Mouse (Mus musculus) embryonic facial prominence, embryonic 15.5 days (tissue): ENCODE measurements around the gene Magix. TPM values are rescaled to one million over a fixed set of nuclear protein-coding genes. Genes with fewer than 3 reads are reported as not detected.

Experiments
- ATAC-seq: fragments of 200-750 bp; cut with Nextera tagmentation; 2 replicates; pipeline ENCODE4 v1.8.0; 2017; ENCODE audit warnings: low read depth, moderate TSS enrichment; ENCODE audit not compliant: insufficient number of reproducible peaks, low FRiP score, low TSS enrichment
- H3K27ac ChIP-seq: fragments of 300-500 bp; sonication (generic); replicated peaks from 2 replicates; pipeline ENCODE4 v1.5.1; 2015; ENCODE audit warnings: mild to moderate bottlenecking, inconsistent platforms
- H3K27me3 ChIP-seq: fragments of 300-500 bp; sonication (generic); 2 replicates; pipeline ENCODE4 v1.6.1; 2015; ENCODE audit warnings: inconsistent platforms
- H3K36me3 ChIP-seq: fragments of 300-500 bp; sonication (generic); 2 replicates; pipeline ENCODE4 v1.6.1; 2015; ENCODE audit warnings: mild to moderate bottlenecking, inconsistent platforms
- H3K4me1 ChIP-seq: fragments of 300-500 bp; sonication (generic); 2 replicates; pipeline ENCODE4 v1.6.1; 2015; ENCODE audit warnings: inconsistent platforms
- H3K4me2 ChIP-seq: fragments of 300-500 bp; sonication (generic); replicated peaks from 2 replicates; pipeline ENCODE4 v1.6.1; 2015; ENCODE audit warnings: mild to moderate bottlenecking, inconsistent platforms
- H3K4me3 ChIP-seq: fragments of 300-500 bp; sonication (generic); replicated peaks from 2 replicates; pipeline ENCODE4 v1.5.1; 2015; ENCODE audit warnings: mild to moderate bottlenecking, inconsistent platforms
- H3K9ac ChIP-seq: fragments of 300-500 bp; sonication (generic); 2 replicates; pipeline ENCODE4 v1.6.1; 2015; ENCODE audit warnings: inconsistent platforms
- H3K9me3 ChIP-seq: fragments of 300-500 bp; sonication (generic); replicated peaks from 2 replicates; pipeline ENCODE4 v1.6.1; 2016; ENCODE audit warnings: inconsistent platforms
- WGBS: fragments of 180-500 bp; shearing (Covaris S2); methylation state at CpG from one replicate; pipeline ENCODE4 v1.1.7; 2015; 5-methylcytosine and 5-hydroxymethylcytosine counted together
- polyA plus RNA-seq: library from polyadenylated mRNA; unstranded; fragments of >200 nt; fragmentation: Nextera tagmentation; extraction: Ambion mirVana; gene quantifications from 2 replicates; pipeline ENCODE4 v1.2.1, GENCODE M21; 2015

Magix gene
- polyA plus RNA-seq, 1 experiment from 2014 or later, result 0.48 TPM

DNA sequence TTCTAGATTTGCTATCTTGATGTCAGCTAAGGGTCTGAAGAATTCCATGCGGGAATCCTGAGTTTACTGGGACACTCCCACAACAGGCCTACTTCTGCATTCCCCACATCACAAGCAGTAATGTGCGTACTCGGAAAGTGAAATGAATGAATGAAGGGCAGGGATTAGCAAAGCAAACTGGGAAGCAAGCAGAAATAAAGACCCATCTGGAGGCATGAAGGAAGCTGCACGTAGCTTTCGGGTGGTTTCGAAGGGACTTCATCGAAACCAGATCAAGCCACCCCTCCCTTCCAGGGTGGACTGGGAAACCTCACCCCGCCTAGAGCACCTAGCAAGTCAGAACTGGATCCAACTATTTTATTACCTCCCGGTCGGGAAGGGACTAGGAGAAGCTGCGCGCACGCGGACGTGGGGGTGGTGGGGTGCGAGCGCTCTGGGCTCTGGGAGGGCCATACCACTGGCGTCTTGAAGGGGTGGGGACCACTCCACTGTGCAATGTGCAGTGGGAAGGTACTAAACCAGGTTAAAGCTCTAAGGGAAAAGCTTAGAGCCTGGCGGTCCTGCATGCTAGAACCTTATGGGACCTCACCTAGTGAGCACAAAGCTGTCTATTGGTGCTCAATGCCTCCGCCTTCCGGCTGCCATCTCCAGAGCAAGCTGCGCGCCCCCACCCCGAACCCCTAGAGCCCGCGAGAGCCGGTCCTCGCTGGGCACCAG is 6.6 kb downstream of the Magix start:
- Histone ChIP-seq H3K4me3 (peak overlapping the region; percentile 34), H3K9me3 (no peaks in the 10 kb centered on the region), H3K27ac (peak overlapping the region; percentile 80), H3K4me1 (0 out of 2 replicates have a peak, but pooled peaks cover 7% of the 10 kb centered on the region), H3K27me3 (no peaks in the 10 kb centered on the region), H3K9ac (no peak overlapping the region), H3K4me2 (peak overlapping the region; percentile 48), H3K36me3 (no peaks in the 10 kb centered on the region)
- 24% methylated on average over 28 of the region's 28 CpGs for WGBS
- peak; percentile 9; the same call in 1 of the 2 replicates for ATAC-seq

DNA sequence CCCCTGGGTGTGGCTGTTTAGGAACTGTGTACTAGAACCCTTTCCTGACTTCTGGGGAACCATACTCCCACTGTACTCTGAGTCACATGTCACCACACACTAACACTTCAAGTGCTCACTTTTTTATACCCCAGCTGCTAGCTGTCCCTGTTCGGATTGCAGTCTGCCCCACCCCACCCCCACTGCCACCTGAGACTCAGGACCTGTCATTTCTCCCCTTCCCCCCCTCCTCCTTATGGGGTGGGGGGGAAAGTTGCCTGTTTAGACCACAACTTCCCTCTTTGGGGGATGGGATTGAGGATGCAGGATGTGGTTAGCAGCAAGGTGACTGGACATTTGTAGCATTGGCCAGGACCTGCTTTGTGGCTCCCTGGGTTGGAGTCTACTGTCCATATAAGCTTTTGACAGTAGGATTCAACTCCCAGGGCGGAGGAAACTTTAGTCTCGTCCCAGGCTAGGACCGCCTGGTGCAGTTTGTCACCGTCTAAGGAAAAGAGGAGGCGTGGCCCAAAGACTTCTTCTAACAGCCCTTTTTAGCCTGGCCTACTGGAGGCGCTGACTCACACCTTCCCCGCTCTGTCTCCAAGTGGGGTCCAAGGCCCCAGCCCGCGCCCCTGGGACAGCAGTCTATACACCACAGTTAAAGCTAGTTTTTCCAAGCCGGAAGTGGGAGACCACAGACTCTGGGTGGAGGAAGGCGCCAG is 7.3 kb downstream of the Magix start:
- WGBS, result 34% methylated on average over 12 of the region's 12 CpGs
- H3K27me3 ChIP-seq, result no peaks in the 10 kb centered on the region
- H3K9ac ChIP-seq, result no peak overlapping the region
- no peak overlapping the region for H3K4me3 ChIP-seq
- H3K36me3 ChIP-seq, result peaks cover 5% of the 10 kb centered on the region; the same call in 1 of the 2 replicates
- H3K9me3 ChIP-seq, result no peaks in the 10 kb centered on the region
- ATAC-seq, result peak; percentile 34; the same call in 1 of the 2 replicates
- H3K4me2 ChIP-seq, result peak overlapping the region; percentile 48
- H3K27ac ChIP-seq, result peak overlapping the region; percentile 80
- H3K4me1 ChIP-seq, result 0 out of 2 replicates have a peak, but pooled peaks cover 7% of the 10 kb centered on the region

DNA sequence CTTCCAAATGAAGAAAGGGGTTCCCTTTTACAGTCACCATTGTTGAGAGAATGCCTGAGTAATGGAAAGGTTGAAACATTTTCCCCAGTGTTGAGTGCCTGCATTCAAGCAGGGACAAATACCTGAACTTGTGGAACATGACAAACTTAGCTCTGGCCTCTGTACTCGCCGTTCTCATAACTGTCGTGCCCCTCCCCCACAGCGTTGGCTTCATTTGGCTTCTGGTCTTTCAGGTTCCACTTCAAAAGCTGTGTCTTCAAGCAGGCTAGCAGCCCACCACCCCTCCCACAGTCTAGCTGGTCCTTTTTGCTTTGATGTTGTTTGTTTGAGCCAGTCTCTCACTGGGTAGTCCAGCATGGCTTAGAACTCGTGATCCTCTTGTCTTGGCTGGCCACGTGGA is 8.3 kb downstream of the Magix start:
- Histone ChIP-seq H3K9me3 (no peaks in the 10 kb centered on the region), H3K4me1 (0 out of 2 replicates have a peak, but pooled peaks cover 7% of the 10 kb centered on the region), H3K9ac (no peak overlapping the region), H3K4me2 (no peak overlapping the region), H3K4me3 (no peak overlapping the region), H3K36me3 (peaks cover 5% of the 10 kb centered on the region; the same call in 1 of the 2 replicates), H3K27ac (no peak overlapping the region), H3K27me3 (no peaks in the 10 kb centered on the region)
- WGBS, result 47% methylated on average over 6 of the region's 6 CpGs
- ATAC-seq, result no peak

- H3K27me3 ChIP-seq, result no peaks in the 10 kb centered on the region
- 0 out of 2 replicates have a peak, but pooled peaks cover 7% of the 10 kb centered on the region for H3K4me1 ChIP-seq
- H3K36me3 ChIP-seq, result peaks cover 11% of the 10 kb centered on the region; the same call in 1 of the 2 replicates
- ATAC-seq, result peak; percentile 41
- H3K4me3 ChIP-seq, result peak within 1 kb of the TSS; percentile 52
- WGBS, result 19% methylated on average over 35 of the region's 36 CpGs
- H3K4me2 ChIP-seq, result peak within 1 kb of the TSS; percentile 48
- no peaks in the 10 kb centered on the region for H3K9me3 ChIP-seq
- H3K27ac ChIP-seq, result peak within 1 kb of the TSS; percentile 86
- H3K9ac ChIP-seq, result peak within 1 kb of the TSS; percentile 21; the same call in 1 of the 2 replicates
Measured at GRCm38 (mm10) chrX:7670921-7671623, 10.0 kb downstream of the Magix start, which contains the start of gene Plp2. Plp2 (minus strand) TSS chrX:7671390.

DNA sequence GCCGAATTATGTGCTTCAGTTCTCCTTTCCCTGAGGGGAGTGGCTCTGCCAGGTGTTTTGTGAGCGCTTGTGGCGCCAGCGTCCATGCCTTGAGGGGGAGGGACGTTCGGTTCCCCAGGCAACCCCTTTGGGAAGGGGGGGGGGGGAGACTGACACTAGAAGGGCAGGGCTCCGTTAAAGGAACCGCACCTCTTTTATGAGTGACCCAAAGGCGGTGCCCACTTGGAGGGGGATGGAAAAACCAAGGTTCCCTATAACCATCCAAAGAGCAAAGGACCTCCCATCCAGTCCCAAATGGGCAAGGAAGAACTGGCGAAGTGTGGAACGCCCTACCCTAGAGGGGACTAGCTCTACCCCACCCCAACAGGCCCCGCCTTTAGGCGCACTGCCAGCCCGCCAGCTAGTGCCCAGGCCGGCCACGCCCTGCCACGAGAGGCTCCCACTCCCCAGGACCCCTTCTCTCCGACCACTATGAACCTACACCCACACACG is 10.6 kb downstream of the Magix start:
- Histone ChIP-seq H3K36me3 (peaks cover 11% of the 10 kb centered on the region; the same call in 1 of the 2 replicates), H3K4me3 (peak overlapping the region; percentile 52), H3K9me3 (no peaks in the 10 kb centered on the region), H3K27me3 (no peaks in the 10 kb centered on the region), H3K27ac (peak overlapping the region; percentile 86), H3K9ac (no peak overlapping the region; the same call in 1 of the 2 replicates), H3K4me2 (peak overlapping the region; percentile 48), H3K4me1 (0 out of 2 replicates have a peak, but pooled peaks cover 7% of the 10 kb centered on the region)
- peak; percentile 71 for ATAC-seq
- WGBS, result 22% methylated on average over 19 of the region's 19 CpGs

DNA sequence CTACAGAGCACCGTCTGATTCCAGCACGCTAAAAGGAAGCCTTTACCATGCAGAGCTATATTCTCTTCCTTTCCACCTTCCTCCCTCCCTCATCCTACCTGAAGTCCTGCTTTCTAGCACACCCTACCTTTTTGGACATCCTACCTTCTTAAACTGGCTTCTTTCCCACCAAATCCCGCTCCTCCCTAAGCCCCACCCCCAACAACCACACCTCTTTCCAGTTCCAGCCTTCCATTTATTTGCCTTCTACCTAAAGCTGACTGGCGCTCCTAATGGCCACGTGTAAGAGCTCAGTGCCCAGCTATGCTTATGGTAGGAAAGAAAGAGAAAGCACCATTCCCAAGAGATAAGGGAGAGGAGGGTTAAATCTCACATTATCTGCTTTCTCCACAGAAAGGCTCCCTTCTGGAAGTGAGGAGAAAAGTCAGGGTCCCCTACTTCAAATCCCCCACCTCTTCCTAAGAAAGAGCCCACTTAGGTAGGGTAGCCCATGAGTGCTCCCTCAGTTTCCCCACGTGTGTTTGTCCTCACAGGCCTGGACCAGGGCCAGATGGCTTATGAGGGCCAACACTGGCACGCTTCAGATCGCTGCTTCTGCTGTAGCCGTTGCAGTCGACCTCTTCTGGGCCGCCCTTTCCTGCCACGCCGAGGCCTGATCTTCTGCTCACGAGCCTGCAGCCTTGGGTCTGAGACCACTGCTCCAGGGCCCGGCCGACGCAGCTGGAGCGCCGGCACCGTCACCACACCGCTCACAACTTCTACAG is 15.1 kb downstream of the Magix start:
- Histone ChIP-seq H3K9me3 (no peaks in the 10 kb centered on the region), H3K36me3 (peaks cover 11% of the 10 kb centered on the region; the same call in 1 of the 2 replicates), H3K27me3 (no peaks in the 10 kb centered on the region), H3K27ac (no peak overlapping the region), H3K4me2 (no peak overlapping the region), H3K4me3 (no peak overlapping the region), H3K9ac (no peak overlapping the region), H3K4me1 (no peaks in the 10 kb centered on the region)
- WGBS, result 77% methylated on average over 21 of the region's 21 CpGs
- ATAC-seq, result no peak

GRCm38 (mm10) chrX:7664791-7665190 is 16.3 kb downstream of the Magix start:
- H3K4me2 ChIP-seq, result no peak overlapping the region
- 91% methylated on average over 11 of the region's 11 CpGs for WGBS
- no peak for ATAC-seq
- peaks cover 11% of the 10 kb centered on the region; the same call in 1 of the 2 replicates for H3K36me3 ChIP-seq
- H3K27me3 ChIP-seq, result no peaks in the 10 kb centered on the region
- no peak overlapping the region for H3K27ac ChIP-seq
- no peaks in the 10 kb centered on the region for H3K4me1 ChIP-seq
- no peak overlapping the region for H3K9ac ChIP-seq
- no peak overlapping the region for H3K4me3 ChIP-seq
- H3K9me3 ChIP-seq, result no peaks in the 10 kb centered on the region

GRCm38 (mm10) chrX:7662936-7663335 is 18.1 kb downstream of the Magix start:
- Histone ChIP-seq H3K27me3 (no peaks in the 10 kb centered on the region), H3K36me3 (0 out of 2 replicates have a peak, but pooled peaks cover 6% of the 10 kb centered on the region), H3K4me2 (no peak overlapping the region), H3K9ac (no peak overlapping the region), H3K4me3 (no peak overlapping the region), H3K4me1 (no peaks in the 10 kb centered on the region; the same call in 1 of the 2 replicates), H3K27ac (no peak overlapping the region), H3K9me3 (no peaks in the 10 kb centered on the region)
- ATAC-seq, result no peak
- 68% methylated on average over 3 of the region's 3 CpGs for WGBS

DNA sequence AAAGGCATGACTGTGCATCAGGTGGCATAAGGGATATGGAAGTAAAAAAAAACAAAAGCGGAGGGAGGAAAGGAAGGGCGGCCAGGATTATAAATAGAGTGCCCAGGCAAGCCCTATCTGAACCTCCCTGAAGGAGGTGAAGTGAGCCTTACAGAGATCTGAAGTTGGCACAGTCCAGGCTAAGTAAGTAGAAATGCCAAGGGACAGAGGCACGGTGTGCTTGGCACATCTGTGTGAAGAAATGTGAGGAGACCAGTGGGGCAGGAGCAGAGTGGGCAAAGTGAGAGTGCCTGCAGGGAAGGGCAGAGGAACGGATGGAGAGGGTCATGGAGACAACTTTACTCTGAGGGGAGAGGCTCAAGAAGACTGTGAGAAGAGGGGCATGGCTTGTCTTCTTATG is 20.0 kb downstream of the Magix start:
- no peaks in the 10 kb centered on the region for H3K27me3 ChIP-seq
- 69% methylated on average over 4 of the region's 4 CpGs for WGBS
- H3K4me2 ChIP-seq, result no peak overlapping the region
- no peak overlapping the region for H3K27ac ChIP-seq
- no peak for ATAC-seq
- no peaks in the 10 kb centered on the region; the same call in 1 of the 2 replicates for H3K4me1 ChIP-seq
- H3K9ac ChIP-seq, result no peak overlapping the region
- no peak overlapping the region for H3K4me3 ChIP-seq
- no peaks in the 10 kb centered on the region for H3K36me3 ChIP-seq
- no peaks in the 10 kb centered on the region for H3K9me3 ChIP-seq
